Mouse (Mus musculus) mouse trophoblast stem cell (cell line): ENCODE data around the gene Elmod3.

ENCODE experiments used
- in situ Hi-C, 2 experiments: fragments of 300-500 bp; cut with MseI, MboI; formaldehyde crosslinking; loops; 2 replicates in 1 of 2; 3 replicates in 1 of 2; pipeline ENCODE4 v1.15.1; 2025

The Elmod3 gene

GRCm38 (mm10) chr6:72597956-72598753, at the start of gene Elmod3, which contains the start of gene Retsat:
TSS of gene Elmod3 (minus strand) at chr6:72598413.
TSS of gene Retsat (plus strand) at chr6:72598475.
- in situ Hi-C loops: no loop called here

GRCm38 (mm10) chr6:72647383-72647820, 49.2 kb upstream of the Elmod3 start:
- in situ Hi-C loops: no loop called here

- in situ Hi-C loops: no loop called here
Observed at GRCm38 (mm10) chr6:72645364-72645763, 47.2 kb upstream of the Elmod3 start.

- in situ Hi-C loops: no loop called here
Observed at GRCm38 (mm10) chr6:72644576-72644975, 46.4 kb upstream of the Elmod3 start.

GRCm38 (mm10) chr6:72641218-72641954, 43.2 kb upstream of the Elmod3 start:
- in situ Hi-C loops: no loop called here

- in situ Hi-C loops: no loop called here
Observed at GRCm38 (mm10) chr6:72636940-72637339, 38.7 kb upstream of the Elmod3 start.

- in situ Hi-C loops: no loop called here
Observed at GRCm38 (mm10) chr6:72635760-72636431, 37.7 kb upstream of the Elmod3 start.

GRCm38 (mm10) chr6:72634311-72634710, 36.1 kb upstream of the Elmod3 start:
- in situ Hi-C loops: no loop called here

- in situ Hi-C loops: no loop called here
Observed at GRCm38 (mm10) chr6:72631700-72632099, 33.5 kb upstream of the Elmod3 start.

GRCm38 (mm10) chr6:72630961-72631360, 32.7 kb upstream of the Elmod3 start:
- in situ Hi-C loops: no loop called here

- in situ Hi-C loops: no loop called here
Observed at GRCm38 (mm10) chr6:72630370-72630769, 32.2 kb upstream of the Elmod3 start.

- in situ Hi-C loops: no loop called here
Observed at GRCm38 (mm10) chr6:72627276-72627675, 29.1 kb upstream of the Elmod3 start.

- in situ Hi-C loops: no loop called here
Observed at GRCm38 (mm10) chr6:72626391-72626790, 28.2 kb upstream of the Elmod3 start.

- in situ Hi-C loops: no loop called here
Observed at GRCm38 (mm10) chr6:72623661-72624402, 25.6 kb upstream of the Elmod3 start.

GRCm38 (mm10) chr6:72622917-72623316, 24.7 kb upstream of the Elmod3 start:
- in situ Hi-C loops: no loop called here

GRCm38 (mm10) chr6:72620920-72621319, 22.7 kb upstream of the Elmod3 start:
- in situ Hi-C loops: no loop called here

- in situ Hi-C loops: no loop called here
Observed at GRCm38 (mm10) chr6:72619734-72620532, 21.7 kb upstream of the Elmod3 start.

GRCm38 (mm10) chr6:72616643-72617288, 18.6 kb upstream of the Elmod3 start, which contains the start of gene Tgoln1:
TSS of gene Tgoln1 (minus strand) at chr6:72617000.
- in situ Hi-C loops: no loop called here

GRCm38 (mm10) chr6:72615561-72616375, 17.6 kb upstream of the Elmod3 start:
- in situ Hi-C loops: no loop called here
